Mouse (Mus musculus) G1E-ER4 (cell line): ENCODE data around the gene Ttc14. TPM values are rescaled to one million over a fixed set of nuclear protein-coding genes. Genes with fewer than 3 reads are reported as not detected.

Experiments used
- GATA1 ChIP-seq: IDR thresholded peaks from one replicate; pipeline ENCODE4 v1.8.0; 2012; ENCODE audit warnings: low read length, inconsistent platforms
- polyA plus RNA-seq: library from polyadenylated mRNA; stranded (reverse); fragments of >175 nt; gene quantifications from 2 replicates; pipeline ENCODE4 v1.2.3, GENCODE M21; 2012

Gene Ttc14
- 33.0 and 65.2 TPM in 2 replicates for polyA plus RNA-seq

DNA sequence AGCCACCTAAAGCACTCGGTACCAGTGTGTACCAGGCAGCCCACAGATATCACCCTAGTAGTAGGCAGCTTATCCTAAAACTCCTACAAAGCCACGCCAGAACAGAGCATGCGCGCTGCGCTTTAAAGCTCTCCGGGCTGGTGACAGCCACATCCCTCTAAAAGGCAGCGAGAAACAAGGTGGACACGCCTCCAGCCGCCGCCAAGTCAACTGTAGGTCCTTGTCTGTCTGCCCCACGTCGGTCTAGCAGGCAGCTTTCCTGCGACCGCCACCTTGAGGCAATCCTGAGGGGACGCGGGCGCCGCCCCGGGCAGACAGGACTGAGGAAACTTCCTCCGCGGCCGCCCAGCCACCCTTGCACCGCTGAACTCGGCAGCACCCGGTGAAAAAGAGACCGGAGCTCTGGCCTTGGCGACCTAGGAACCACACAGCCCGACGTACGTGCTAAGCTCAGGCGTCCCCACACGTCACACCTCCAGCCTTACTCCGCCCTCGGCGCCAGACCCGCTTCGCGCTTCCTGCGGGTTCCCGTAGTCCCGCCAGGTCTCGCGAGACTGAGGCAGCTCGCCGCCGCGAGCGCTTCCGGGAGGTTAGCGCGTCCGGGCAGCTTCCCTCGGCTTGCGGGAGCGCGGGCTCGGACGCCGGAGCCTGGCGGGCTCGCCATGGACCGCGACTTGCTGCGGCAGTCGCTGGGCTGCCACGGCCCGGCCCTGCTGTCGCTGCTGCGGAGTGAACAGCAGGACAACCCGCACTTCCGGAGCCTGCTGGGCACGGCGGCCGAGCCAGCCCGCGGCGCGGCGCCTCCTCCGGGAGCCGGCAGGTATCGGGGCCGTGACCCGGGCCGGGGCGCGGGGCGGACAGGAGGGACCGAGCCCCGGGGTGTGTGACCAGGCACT, at the start of gene Ttc14:
TSS of gene Ttc14 (plus strand) at position 216 of the 896 bp plus-strand sequence.
- no peak for TF ChIP-seq GATA1

DNA sequence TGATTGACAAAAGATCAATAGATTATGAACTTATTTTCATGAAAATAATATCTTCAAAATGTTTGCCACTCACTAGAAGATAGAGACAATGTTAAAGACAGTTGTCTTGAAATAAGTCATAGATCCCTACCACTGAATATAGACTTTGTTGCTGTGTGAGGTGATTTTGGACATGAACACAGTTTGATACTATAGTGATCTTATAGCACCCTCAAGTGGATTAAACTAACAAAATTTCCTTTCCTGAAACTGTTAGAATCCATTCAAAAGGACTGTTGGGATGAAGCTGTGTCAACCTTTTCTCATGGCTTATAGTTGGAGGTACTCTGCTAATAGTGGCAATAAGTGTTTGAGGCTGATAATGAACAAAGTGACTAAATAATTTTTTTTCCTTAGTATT, 8.7 kb upstream of the Ttc14 start:
- TF ChIP-seq GATA1 = no peak

GRCm38 (mm10) chr3:33800513-33800820, 835 bp downstream of the Ttc14 start:
- TF ChIP-seq GATA1 = no peak

DNA sequence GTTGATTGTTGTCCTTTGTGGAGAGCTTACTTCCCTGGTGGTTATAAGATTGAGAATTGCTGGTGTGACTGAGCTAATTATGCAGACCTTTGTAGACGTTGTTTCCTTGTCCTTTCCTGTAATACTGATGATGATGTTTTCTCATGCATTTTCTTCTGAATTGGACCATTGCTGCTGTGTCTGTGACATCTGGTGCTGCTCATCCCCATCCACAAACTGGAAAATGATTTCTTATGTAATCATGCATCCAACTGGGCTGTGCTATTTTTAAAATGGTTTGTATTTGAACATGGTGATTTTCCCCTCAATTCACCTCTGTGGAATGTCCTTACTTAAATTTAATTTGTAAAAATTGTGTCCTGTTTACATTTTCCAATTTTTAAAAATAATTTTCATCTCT, 7.5 kb downstream of the Ttc14 start:
- no peak for TF ChIP-seq GATA1

GRCm38 (mm10) chr3:33824135-33824946, 24.7 kb downstream of the Ttc14 start:
- no peak for TF ChIP-seq GATA1

DNA sequence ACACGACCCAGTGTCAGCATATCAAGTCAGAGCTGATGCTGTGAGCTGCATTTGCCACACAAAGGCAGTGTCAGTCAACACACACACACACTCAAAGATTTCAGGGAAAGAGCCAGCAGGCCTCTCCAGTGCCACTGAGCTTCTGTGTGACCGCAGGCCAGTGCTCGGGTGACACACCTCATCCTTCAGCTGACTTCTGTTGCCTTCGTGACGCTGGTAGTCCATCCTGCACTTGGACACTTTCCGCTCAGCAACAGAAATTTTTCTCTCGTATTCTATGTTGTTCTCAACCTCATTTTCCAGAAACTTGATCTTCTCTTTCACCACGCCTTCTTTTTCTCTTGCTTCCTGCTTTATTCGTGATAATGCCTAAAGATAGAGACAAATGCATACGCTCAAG, 32.7 kb downstream of the Ttc14 start:
- TF ChIP-seq GATA1 = no peak

DNA sequence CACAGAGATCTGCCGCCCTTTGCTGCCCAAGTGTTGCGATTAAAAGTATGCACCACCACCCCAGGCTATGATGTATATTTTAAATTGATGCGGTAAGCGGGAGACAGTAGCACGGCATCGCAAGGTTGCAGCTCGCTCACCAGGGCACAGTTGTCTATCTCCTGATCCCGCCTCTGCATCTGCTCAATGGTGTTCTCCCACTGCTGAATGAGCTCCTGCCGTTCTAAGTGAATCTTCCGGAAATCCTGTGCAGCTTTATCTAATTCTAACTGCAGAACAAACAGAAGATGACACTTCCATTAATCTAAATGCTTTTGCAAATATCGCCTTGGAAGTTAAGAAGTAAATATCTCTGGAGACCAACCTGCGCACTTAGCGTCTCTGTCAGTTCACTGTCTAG, 36.9 kb downstream of the Ttc14 start:
- TF ChIP-seq GATA1 = no peak

DNA sequence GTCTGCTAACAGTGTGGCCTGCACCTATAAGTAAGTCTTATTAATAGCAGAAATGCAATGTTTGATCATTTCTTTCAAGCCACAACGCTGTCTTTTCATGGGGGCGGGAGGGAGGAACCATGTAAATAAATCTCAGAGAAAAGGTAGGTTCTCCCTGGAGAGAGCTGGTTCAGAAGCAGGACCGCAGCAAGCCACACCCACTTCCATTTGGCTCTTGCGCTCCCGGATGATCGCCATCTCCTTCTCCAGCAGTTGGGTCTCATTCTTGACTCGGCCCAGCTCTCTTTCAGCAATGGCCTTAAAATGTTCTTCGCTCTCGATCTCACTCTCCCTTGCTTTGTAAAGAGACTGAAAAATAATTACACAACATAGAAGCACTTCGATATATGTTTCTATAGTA, 39.2 kb downstream of the Ttc14 start:
- TF ChIP-seq GATA1 = no peak

- no peak for TF ChIP-seq GATA1
These were observed 44.4 kb downstream of the Ttc14 start, which contains the start of gene Ccdc39 for GRCm38 (mm10) chr3:33843801-33844632. TSS of gene Ccdc39 (minus strand) at chr3:33844310.

DNA sequence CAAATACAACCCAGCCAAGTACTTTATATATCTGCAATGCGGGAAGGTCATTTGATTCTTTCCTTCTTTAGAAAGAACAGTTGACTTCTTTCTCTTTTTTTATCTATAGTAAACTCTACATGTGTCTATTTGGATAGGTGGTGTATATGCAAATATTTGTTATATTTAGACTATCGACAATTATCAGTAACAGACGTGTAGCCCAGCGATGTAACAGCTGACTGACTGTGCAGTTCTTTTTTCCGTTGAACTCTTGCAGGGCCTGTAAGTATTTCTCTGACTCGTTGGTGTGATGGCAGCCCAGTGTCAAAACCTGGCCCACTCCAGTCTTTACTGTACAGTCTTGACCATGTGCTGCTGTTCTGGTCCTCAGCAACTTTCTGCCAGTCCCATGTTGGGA, 47.0 kb downstream of the Ttc14 start:
- TF ChIP-seq GATA1 = no peak

- no peak for TF ChIP-seq GATA1
These were observed 51.2 kb downstream of the Ttc14 start for GRCm38 (mm10) chr3:33850856-33851255.

DNA sequence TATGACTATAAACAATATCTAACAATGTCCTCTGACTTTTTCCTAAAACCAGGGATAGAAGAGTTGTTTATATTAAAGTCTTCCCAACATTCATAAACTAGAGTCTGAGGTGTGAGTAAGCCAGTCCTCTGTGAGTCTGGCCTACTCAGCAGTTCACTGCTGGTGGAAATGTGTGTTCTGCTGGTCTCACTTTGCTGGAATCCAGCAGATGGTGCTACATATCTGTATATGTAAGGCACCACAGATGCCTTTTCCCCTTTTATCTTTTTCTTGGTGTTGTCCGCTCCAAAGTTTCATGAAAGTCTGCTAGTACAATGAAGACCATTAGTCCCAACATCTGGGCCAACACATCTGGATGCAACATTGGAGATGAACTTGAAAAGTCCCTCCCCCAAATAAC, 53.4 kb downstream of the Ttc14 start:
- TF ChIP-seq GATA1 = no peak

GRCm38 (mm10) chr3:33858939-33859338, 59.3 kb downstream of the Ttc14 start:
- TF ChIP-seq GATA1 = no peak

DNA sequence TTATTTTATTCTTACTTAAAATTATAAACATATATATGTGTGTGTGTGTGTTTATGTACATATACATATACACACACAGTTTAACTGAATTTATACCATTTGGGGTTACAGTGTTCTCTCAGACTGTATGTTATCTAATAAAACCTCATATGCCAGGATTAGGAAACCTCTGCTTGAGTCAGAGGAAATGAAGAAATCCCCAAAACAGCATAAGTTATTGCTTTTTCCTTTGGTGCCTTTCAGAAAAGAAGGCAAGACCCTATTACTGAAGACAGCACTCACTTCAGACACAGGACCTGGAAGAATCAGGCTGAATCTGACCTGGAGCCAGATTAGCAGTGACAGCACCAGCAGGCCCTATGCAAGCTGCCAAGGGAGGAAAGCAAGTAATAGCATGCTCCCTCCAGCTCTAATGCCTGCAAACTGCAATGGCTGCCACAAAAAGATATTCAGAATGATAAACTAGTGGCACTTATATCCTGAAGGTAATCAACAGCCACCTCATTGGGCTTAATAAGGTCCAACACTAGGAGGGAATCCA, 64.4 kb downstream of the Ttc14 start:
- no peak for TF ChIP-seq GATA1

Other genes with a start within 250 kb of the Ttc14 start
- gene Ccdc39, start 44.5 kb downstream of the Ttc14 start, polyA plus RNA-seq = 0.10 and 0.12 TPM in 2 replicates
- 14.8 and 24.1 TPM in 2 replicates for gene Fxr1, start 220.1 kb downstream of the Ttc14 start, polyA plus RNA-seq